Mouse (Mus musculus) retina, postnatal 7 days (tissue): ENCODE measurements around the gene Hnf1b.
A peak's percentile ranks its signal among the peaks of the same experiment; 100 is the strongest.

Experiments used
- DNase-seq: peaks from one replicate; pipeline ENCODE4 v3.0.0-alpha.2; 2012; ENCODE audit warnings: low read depth, low spot score

The Hnf1b gene

DNA sequence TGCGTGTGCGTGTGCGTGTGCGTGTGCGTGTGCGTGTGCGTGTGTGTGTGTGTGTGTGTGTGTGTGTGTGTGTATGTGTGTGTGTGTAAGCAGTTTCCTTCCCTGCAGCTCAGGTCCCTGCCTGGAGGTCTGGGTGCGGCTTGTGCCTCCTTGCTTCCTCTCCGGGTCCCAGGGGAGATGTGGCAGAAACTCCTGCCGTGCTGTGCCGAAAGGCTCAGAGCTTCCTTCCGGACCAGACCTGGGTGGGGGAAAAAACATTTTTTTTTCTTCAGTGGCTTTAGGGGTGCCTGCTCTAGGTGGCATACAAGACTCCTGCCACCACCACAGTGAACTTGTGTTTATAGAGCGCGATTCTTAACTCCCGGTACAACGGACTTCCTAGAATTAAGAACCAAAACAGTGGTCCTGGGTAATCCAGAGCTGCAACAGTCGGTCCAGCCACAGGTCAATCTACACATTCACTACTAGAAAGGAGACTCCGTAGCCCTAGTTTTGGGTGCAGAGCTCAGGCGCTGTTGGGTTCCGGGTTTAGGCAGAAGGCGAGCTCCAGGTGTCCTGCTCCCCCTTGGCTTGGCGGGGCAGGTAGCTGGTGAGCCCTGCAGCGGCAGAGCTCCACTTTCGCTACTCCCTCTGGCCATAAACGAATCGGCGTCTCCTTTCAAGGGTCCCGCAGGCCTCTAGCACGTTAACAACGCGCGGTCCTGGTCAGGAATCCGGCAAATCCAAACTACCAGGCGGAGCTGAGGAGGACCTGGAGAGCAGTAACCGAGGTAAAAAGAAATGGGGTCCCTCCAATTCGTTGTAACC is at the start of gene Hnf1b:
Gene Hnf1b, plus strand, starts transcription at position 535 of the 807 bp plus-strand sequence.
- no peak for DNase-seq

DNA sequence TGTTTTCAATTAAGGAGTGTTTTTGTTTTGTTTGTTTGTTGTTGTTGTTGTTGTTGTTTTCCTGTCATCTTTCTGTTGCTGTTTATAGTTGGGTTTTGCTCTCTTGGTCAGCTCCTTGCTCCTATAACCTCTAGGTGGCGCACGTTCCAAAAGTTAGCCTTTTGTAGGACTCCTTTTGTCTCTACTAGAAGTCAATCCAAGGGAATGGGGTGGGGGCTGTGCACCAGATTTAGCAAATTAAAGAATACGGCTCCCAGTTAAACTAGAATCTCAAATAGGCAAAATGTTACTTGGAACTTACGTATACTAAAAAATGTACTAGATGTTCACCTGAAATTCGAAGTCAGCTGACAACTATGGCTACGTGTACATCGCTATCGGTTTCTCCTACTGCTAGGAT is 47.7 kb upstream of the Hnf1b start:
- DNase-seq: no peak

DNA sequence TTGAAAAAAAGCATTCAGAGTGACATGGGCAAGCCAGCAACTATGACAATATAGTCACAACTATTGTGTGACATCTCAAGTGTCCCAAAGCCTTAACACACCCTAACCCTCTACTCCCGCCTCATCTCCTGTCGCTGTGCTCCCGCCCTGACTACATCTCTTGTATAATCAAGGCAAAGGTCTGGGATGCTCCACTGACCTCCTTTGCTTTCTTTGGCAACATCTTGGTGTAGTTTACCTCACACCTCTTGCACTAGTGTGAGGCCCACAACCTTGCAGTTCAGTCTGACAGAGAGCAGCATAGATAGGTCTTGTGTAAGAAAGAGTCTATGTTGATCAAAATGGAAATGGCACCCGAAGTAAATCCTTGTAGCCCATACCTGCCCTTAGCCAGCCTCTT is 47.3 kb upstream of the Hnf1b start:
- no peak for DNase-seq

DNA sequence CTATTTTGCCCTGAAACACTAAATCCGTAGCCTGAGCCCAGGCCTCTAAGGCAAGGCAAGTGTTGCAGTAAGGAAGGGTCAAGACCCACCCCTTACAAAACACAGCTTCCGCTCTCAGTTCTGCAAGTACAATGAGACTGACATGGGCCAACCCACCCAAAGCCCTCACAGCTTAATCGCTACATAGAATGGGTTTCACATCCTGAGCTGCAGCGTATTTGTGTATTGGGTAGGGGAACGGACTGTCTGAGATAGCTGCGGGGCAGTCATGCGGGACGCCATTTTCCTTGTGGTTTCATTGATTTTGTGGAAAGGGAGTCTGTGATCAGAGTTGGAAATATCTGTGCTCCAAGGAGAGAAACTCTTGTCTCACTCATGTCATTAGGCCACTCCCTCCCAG is 39.4 kb upstream of the Hnf1b start:
- no peak for DNase-seq

DNA sequence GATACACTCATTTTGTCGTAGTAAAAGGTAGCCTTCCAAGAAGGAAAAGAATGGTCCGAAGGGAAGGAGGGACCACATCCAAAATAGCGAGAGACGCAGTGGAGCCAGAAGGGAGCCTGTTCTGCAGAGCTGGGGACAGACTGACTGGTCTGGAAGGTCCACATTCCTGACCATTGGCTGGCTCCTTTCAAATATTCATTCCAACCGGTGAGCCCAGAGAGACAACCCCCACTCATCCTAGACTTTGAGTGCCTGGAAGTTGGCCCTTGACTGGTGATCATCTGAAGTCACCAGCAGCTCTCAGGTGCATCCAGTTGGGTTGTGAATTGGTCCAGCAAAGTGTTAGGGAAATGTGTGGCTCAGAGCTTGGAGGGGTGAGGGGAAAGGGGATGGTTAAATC is 34.7 kb upstream of the Hnf1b start:
- no peak for DNase-seq

DNA sequence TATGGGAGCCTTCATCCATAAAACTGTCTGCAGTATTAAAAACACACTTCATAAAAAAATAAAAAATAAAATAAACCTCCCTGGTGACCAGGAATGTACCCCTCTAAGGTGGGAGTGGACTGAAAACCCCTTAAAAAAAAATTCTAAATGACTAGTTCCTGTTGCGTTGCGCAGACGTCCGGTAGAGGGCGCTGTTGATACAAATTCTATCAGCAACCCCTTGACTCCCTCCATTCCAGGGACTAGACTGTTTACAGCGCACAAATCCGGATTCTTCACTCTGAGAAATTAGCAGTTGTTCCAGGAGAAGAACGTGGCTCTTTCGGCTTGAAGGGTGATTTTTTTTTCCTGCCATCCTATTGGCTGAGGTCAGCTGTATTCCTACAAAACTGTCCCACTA is 34.2 kb upstream of the Hnf1b start:
- peak; percentile 47 for DNase-seq

DNA sequence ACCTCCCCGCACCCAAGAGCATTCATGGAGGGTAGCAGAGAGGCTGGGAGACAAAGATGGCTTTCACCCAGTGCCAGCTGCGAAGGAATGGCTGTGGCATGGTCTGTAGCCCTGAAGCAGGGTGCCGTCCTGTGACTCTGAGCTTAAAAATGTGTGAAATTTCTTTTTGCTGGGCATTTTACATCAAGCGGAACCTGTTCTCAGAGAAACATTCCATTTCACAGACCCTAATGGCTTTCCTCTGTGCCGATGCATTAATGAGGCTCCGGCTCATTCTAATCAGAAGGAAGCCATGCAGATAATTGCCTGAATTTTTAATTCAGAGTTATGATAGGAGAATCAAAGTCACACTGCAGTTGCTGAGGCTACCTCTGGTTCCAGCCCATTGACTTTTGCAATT is 32.8 kb upstream of the Hnf1b start:
- DNase-seq: no peak

DNA sequence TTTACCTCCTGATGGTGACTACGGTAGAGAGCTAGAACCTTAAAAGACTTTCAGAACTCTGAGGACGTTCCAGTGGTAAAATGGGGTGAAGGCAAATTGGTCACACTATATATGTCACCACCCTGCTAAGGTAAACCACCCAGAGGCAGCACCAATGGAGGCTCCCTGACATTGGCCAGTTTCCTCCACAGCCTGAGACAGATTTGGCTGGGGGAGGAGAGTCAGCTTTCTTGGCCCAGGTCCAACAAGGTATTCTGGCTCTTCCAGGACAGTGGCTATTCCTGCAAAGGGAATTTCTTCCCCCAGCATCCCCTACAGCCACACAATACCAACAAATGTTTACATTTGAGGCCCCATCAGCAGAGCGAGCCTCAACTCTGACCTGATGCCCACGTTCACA is 31.9 kb upstream of the Hnf1b start:
- no peak for DNase-seq

DNA sequence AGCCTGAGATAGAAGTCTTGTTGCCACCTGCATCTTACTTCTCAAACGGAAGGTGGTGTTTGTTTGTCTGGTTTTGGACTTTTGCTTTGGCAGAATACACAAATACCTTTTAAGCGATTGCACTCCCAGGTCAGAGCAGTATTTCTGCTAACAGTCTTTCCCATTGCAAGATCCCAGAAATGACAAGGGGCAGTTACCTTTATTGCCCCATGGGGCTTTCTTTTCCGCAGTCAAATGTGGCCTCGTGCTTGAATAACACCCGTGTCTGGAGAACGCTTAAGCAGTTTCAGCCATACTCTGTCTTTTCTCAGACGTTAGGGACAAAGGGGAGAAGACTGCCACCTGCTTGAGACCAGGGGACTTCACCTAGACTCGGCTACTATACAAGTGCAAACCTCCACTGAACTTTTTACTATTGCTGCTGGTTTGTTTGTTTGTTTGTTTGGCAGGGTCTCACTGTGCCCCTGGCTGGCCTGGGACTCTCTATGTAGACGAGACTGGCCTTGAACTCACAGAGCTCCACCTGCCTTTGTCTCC is 31.2 kb upstream of the Hnf1b start:
- no peak for DNase-seq

DNA sequence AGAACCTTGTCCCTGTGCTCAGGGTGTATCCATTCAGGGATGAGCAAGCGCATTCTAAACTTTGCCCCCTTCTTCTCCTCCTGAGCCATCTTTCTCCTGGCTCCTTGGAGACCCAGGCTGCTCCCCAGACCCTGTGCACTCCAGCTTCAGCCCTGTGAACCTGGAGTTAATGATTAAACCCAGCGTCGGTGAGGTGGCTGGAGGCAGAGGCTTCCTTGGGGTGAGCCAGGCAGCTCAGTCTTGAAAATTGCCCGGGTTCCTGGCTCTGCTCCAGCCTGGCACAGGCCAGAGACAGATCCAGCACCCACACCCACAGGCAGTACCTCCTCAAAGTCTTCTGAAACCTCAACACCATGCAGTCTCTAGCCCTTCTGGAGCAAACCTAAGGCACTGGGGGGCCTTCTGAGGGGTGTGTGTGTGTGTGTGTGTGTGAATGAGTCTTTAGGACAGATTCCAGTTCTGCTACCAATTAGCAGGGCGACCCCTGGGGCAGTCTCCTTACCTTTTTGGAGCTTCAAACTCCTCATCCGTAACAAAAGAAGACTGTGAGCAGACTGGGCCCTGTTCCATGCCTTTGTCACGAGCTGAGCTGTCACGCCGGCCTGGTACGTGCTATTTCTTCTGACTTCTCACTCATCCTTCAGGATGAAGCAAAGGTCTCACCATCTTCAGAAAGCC is 29.9 kb upstream of the Hnf1b start:
- DNase-seq: no peak

DNA sequence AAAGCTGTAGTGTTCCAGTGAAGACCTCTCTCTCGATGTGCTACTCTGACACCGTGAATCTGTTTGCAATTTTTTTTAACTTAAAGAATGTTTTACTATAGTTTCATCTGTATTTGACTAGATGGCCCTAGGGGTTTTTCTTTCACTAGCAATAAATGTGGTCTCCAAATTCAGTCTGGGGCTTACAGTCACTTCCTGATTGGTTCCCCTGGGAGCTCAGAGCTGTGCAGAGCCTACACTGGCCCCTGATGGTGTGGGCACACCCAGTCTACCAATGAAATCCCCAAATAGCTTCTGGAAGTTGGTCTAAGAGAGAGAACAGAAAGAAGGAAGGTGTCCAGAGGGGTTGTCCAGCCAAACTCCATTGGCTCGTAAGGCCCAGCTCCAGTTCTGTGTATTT is 23.7 kb upstream of the Hnf1b start:
- no peak for DNase-seq

DNA sequence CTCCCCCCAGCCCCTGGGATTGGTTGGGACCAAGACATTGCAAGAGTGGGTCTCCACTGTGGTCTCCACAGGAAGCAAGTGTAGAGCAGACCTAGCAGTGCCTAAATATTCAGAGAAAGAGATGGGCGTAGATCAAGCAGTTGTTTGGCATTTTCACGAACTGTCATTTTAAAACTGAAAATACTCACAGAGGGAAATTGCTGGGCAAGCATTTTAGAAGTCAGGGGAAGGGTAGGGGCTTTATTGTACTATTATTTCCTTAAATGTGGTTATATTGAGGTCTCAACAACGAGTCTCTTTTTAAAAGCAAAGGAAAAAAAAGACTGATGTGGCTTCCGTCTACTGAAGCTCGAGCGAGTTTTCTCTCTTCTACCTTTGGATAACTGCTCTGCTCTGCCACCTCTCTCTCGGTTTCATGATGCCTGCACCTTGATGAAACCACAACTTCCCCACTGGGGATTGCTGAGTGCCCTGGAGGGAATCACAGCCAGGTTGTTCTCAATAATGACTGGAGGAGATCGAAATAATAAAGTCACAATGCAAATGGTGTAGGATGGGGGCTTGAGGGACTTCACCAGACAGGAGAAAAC is 21.2 kb upstream of the Hnf1b start:
- no peak for DNase-seq

DNA sequence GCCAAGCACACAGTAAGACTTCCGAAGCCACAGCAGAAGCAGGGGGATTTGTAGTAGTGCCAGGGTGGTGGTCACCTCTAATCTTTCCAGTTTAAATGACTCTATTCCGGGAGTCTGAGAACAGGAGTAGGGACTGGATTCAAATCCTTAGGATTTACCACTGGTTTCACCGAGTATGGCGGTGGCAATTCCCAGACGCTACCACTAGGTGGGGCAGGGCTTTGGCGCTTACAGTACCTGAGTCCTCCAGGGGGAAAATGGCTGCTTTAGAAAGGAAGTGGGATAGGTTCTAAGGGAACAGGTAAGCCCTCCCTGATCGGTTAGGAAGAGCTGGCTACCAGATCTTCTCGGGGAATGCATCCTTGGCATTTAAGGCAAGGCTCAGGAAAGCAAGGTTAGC is 17.5 kb upstream of the Hnf1b start:
- DNase-seq: no peak

DNA sequence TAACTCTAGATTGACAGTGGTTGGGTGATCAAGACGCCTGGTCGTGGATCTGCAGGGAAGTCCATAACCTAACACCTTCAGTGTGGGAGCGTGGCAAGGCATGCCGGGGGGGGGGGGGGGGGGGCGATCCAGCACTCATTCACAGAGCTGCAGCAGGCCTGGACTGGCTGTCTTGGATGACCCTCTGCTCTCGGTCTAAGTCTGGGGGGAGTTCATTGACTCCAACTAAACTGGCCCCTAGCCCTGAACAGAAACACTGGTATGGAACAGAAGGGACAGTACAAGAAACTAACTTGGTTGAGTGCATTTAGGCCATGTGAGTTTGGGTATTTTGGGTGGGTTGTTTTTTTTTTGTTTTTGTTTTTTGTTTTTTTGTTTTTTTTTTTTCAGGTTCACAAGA is 16.3 kb upstream of the Hnf1b start:
- DNase-seq: no peak

DNA sequence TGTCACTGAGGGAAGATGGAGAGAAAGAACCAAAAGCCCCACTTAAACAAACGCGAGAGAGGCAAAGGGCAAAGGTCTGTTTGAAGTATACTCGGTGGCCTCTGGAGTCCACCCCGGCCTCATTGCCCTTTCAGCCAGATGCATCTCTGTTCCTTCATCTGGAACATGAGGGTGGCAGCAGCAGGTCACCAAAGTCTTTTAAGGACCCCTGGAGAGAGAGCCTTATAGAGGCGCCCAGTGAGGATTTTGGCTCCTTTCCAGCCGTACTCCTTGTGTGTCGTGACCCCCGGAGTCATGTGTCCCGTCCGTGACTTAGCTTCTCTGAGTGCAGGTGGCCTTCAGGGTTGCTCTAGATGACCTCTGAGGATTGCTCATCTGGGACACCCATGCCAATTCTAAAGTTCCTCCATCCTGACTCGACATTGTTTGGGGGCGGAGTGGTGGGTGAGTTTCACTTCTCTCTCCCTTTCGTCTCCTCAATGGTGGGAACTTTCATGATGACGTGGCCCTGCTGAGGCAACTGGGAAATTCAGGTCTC is 15.8 kb upstream of the Hnf1b start:
- DNase-seq: no peak

DNA sequence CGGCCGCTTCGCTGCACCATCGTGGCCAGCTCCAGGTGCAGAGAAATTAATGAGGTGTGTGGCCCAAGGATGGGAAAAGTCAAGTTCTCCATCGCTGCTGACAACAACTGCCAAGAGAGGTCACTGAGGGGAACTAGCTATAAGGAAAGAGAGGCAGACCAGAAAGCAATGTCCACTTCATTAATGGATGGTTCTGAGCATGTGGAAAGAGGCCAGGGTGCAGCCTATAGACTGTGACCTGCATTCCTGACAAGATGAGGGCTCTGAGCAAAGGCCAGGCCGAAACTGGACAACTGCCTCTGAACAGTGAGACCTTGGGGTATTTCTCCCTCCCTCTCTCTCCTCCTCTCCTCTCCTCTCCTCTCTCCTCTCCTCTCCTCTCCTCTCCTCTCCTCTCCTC is 10.4 kb upstream of the Hnf1b start:
- no peak for DNase-seq

DNA sequence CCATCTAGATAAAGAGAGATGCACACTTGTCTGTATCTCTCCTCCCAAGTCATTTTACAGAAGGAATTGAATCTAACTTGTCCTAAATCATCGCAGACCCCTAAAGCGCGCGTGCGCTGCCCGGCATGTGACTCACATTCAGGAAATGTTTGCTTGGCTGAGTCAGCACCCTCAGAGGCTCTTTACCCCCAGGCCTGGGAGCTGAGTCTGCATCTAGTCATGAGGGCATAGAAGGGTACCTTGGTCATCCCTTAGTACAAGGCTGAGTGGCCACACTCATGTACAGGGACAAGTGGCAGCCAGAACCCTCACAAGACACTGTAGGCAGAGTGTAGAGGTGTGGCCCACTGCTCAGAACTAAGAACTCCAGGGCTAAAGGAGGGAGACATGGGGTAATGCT is 6.3 kb upstream of the Hnf1b start:
- no peak for DNase-seq

DNA sequence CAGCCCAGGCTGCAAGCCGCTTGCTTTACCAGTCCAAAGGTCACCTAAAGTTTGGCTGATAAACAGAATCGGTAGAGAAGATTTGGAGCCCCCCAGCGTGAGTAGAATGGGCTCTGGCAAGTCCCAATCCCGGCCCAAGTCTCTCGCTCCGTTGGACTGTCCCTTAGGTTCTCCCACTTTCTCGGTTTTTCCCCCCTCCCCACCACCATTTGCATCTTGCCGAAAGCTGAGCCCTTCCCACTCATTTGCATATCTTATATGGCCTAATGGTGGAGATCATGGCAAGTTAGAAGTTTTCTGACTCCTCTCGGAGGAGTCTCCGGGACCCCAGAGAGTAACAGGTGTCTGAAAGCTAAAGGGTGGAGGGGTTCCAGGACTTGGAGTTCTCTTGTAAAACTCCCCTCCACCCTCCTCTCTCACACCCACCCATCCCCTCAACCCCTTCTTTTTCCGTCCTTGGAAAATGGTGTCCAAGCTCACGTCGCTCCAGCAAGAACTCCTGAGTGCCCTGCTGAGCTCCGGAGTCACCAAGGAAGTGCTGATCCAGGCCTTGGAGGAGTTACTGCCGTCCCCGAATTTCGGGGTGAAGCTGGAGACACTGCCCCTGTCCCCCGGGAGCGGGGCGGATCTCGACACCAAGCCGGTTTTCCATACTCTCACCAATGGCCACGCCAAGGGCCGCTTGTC is 866 bp downstream of the Hnf1b start:
- DNase-seq: no peak

DNA sequence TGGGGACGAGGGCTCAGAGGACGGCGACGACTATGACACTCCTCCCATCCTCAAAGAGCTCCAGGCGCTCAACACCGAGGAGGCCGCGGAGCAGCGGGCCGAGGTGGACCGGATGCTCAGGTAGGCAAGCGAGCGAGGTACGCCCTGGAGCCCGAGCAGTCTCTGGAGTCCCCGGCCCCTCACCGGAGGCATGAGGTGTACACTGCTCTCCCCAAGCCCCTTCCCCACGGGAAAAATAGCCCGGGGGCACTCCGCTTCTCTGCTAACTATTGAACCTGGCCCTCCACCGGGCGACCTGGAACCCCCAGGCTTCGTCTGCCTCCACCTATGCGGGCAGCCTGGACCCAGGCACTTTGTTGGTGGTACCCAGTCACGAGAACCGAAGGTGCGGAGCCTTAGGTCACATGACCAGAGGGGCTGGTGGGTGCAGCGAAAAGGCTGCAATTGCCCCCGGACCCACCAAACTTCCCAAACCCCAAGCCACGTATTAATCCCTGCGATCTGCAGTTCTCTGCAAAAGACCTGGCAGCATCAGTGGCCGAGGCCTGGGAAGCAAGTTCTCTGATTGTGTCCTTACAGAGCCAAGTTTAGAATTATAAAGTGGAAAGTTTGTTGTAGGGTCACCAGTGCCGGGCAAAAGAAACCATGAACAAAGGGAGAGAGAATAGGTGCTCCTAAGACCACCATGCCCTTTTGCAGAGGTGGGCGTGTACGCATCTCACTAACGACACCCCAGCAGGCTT is 1.6 kb downstream of the Hnf1b start:
- no peak for DNase-seq

DNA sequence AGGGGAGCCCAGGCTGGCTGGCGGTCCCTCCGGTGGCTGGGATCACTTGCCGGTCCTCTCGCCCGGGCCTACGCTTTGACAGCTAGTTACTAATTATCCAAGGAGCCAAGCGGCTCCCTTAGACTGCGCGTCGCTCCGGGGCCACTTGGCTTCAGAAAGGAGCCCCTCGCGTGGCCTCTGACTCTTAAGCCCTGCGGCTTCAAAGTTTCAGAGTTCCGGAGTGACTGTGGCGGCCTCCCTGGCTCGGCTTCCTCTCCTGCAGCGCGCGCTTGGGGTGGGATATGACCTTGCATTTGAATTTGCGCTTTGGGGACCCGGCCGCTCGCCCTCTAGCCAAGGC is 2.1 kb downstream of the Hnf1b start:
- no peak for DNase-seq

DNA sequence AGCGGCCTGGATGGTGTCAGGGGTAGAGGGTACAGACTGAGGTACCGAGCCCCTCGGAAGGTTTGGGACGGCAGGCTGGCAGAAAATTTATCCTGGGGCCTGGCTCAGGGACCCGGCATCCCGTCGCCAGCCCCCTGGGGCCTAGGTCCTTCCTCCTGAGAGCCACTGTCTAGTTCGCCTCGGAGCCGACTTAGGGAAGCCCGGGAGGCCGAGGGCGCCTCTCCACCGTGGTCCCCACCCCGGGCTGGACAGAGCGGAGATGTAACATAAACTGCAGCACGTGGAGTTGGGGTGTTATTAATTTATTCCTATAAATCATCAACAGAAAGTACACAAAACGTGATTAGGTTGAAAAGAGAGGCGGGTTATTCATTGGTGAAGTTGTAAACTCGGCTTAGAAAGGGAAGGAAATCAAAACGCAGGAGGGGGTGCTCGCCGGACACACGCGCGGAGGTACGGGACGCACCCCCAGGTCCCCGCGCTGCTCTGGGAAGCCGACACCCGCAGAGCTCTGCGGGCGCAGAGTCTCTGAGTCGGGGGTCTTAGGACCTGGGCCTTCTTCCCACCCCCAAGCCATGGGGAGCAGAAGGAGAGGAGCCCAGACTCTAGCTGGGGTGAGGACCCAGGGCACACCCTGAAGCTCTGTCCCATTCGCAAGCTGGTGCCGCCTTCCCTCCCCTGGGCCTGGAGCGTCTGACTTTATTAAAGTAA is 2.8 kb downstream of the Hnf1b start:
- DNase-seq: no peak
